Mouse (Mus musculus): Measurements from ENCODE around the gene Fkbp9.

The Fkbp9 gene

GRCm38 (mm10) chr6:56905486-56905885, 73.6 kb downstream of the Fkbp9 start:
- DNase-seq (ENCODE audit: low spot score), result no peak

GRCm38 (mm10) chr6:56906121-56906846, 74.4 kb downstream of the Fkbp9 start:
- DNase-seq (ENCODE audit: low spot score), result no peak

- no peak for DNase-seq (ENCODE audit: low spot score)
These were observed 76.1 kb downstream of the Fkbp9 start for GRCm38 (mm10) chr6:56907973-56908372.

DNA sequence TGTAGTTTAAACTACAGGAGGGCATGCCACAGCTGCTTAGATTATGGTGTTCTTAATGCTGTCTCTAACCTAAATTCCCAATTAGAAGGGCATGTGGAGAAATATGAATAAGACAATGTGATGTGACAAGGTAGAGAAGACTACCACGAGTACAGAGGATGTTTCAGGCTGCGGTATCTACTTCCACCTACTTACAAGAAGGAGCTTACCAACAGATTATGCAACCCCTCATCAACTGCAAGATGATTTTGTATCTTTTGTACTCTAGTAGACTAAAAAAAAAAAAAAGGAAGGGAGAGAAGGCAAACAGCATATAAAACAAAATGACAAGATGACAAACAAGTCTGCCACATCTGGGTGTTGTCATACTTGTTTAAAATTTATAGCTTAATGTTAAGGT, 76.5 kb downstream of the Fkbp9 start:
- DNase-seq (ENCODE audit: low spot score), result no peak

- DNase-seq (ENCODE audit: low spot score), result peak; percentile 62
These were observed 77.1 kb downstream of the Fkbp9 start for GRCm38 (mm10) chr6:56908912-56909311.

DNA sequence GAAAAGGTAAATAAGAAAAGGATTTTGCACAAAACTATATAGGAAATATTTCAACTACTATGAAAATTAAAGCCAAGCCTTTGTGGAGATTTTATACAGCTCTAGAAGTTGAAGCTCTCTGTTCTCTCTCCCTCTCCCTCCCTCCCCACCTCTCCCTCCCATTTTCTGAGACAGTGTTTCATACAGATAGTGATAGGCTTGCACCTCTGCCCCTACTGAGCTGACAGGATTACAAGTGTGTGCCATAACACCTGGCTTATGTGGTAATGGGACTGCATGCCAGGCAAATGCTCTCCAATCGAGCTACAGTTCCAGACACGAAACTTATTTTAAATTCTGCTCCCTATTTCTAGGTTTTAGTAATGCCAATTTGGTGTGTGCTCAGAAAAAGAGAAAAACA, 79.1 kb downstream of the Fkbp9 start:
- DNase-seq (ENCODE audit: low spot score), result no peak

GRCm38 (mm10) chr6:56913092-56913858, 81.4 kb downstream of the Fkbp9 start:
- DNase-seq (ENCODE audit: low spot score), result no peak

GRCm38 (mm10) chr6:56916279-56916678, 84.4 kb downstream of the Fkbp9 start:
- no peak for DNase-seq (ENCODE audit: low spot score)

GRCm38 (mm10) chr6:56917578-56918368, 85.9 kb downstream of the Fkbp9 start:
- peak; percentile 47 for DNase-seq (ENCODE audit: low spot score)

DNA sequence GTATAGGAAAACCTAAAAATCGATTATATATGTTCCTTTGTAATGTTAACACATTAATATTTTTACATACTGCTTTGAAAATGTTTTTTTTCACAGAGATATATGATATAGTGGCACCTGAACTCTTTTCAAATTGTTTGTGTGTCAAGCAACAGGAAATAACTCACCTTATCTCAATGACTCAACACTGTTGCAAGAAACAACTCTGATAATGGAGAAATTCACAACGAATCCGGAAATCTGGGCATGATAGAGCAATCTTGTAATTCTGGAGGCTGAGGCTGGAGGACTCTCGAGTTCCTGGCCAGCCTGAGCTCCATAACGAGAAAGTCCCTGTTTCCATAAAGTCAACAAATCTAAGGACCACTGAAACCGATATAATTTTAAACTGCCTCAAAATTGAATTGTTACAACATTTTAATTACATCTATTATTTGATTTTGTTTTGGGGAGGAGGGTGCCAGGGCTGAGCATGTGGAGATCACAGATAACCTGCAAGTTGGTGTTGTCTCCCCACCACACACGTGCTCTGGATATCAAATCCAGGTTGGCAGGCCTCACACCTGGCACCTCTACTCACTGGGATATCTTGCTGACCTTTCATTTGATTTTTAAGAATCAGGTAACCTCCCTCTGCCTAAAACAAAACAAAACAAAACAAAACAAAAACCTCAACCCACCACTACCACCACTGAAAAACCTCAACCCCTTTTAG, 87.6 kb downstream of the Fkbp9 start:
- DNase-seq (ENCODE audit: low spot score), result no peak

DNA sequence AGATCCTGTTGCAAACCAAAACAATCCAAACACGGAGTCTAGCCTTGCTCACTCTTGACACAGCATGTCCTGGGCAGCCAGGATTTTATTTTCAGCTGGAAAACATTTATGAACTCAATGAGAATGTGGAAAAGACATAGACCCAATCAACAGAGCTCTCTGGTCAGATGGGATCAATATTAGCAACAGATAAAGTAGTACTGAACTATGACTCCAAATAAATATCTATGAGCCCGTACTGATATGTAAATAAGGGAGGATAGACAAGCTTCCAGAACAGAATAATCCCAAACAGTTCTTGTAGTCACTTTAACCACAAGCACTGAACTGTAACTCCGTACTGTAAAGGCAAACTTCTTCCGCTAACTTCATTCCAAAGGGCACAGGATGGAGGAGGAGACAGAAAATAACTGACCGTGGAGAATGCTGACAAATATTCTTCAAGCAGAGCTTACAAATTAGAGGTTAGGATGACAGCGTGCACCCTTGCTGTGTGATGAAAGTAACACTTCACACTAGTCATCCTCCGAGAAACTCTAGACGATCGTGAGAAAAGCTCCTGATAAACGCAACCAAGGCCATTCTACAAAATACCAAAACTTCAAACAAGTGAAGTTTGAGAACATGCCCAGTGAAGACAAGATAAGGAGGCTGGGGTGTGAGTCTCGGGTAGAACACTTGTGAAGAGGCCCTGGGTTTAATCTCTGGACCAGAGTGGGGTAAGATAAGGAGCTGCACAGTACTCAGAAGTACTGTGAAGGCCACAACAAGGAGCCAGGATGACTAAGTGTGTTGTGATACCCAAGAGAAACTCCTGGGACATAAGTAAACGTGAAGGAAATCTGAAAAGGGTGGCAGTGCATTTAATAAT, 88.6 kb downstream of the Fkbp9 start:
- DNase-seq (ENCODE audit: low spot score), result no peak

DNA sequence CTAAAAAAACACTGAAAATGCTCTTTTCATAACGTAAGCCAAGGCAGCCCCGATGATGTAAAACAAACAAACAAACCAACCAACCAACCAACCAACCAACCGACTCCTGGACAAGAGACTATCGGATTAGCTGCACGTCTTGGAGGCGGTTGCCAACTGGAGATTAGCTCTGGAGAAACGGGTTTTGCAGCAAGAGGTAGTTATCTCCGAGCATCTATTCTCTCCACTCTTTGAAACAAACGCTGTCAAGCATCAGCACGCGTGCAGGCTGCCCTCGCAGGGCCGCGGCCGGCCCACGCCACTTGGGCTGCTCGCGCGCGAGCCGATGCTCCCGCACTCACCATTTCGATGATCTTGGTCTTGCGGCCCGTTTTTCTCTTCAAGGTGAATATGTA, 91.5 kb downstream of the Fkbp9 start:
- DNase-seq (ENCODE audit: low spot score), result no peak

DNA sequence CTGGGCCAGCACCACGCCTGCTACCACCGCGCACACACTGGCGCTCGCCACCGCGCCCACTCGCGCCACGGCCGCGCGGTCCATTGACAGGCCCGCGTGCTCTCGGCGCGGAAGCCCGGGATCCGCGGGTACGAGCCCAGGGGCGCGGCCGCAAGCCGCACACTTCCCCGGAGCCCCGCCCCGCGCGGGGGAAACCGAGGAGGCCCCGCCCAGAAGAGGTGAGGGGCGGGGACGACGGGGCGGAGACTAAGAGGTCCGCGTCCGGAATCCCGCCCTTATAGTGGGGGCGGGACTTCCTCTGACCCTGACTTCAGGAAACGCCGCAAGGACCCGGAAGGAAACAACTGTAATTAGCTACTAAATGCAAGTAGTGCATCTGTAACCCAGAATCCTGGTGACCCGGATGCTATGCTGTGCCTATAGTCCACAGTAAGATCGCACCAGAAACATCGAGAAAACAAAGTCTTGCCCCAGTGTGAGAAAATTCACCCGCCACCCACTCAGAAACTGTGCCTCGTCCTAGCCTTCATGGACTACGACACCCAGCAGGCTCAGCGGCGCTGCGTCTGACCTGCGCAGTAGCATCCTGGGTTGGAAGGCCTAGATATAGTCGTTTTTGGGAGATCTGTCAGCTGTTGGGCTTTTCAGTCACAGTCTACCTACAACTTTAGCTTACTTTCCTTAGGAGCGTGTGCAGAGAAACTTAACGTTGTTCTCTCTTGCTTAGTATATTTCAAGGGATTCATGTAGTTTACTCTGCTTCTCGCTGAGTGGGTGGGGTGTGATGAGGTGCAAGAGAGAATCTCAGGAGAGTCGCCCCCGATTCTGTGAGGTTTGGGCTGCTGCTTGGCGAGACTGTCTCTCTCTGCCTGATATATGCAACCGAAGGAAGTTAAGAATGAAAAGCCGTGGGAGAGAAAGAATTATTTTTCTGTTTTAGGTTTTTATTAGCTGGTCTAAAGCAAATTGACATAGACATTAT, 92.2 kb downstream of the Fkbp9 start, which contains the start of the genes Nt5c3 and Vmn1r4:
Nt5c3 (minus strand) TSS at position 207 of the 982 bp plus-strand sequence.
Vmn1r4 (plus strand) TSS at position 290 of the 982 bp plus-strand sequence.
- peak; percentile 88 for DNase-seq (ENCODE audit: low spot score)

All from spleen, adult 12 weeks (tissue).